Mouse (Mus musculus): Measurements from ENCODE around the gene Pam. TPM values are rescaled to one million over a fixed set of nuclear protein-coding genes. Genes with fewer than 3 reads are reported as not detected.

Pam gene
- total RNA-seq (2023; ENCODE audit: inconsistent age): 0.27 to 2.3 TPM (median 1.00 TPM) in 4 replicates

GRCm38 (mm10) chr1:98095246-98095990, at the start of gene Pam:
Gene Pam (minus strand): TSS chr1:98095646.

GRCm38 (mm10) chr1:97769904-97770753, 325.3 kb downstream of the Pam start, which contains the start of the genes Gin1 and Ppip5k2:
Gene Gin1 (plus strand): TSS chr1:97770172.
Gene Ppip5k2 (minus strand): TSS chr1:97770411.

All from B cell, adult (primary cell).